In the genomic region with DNA sequence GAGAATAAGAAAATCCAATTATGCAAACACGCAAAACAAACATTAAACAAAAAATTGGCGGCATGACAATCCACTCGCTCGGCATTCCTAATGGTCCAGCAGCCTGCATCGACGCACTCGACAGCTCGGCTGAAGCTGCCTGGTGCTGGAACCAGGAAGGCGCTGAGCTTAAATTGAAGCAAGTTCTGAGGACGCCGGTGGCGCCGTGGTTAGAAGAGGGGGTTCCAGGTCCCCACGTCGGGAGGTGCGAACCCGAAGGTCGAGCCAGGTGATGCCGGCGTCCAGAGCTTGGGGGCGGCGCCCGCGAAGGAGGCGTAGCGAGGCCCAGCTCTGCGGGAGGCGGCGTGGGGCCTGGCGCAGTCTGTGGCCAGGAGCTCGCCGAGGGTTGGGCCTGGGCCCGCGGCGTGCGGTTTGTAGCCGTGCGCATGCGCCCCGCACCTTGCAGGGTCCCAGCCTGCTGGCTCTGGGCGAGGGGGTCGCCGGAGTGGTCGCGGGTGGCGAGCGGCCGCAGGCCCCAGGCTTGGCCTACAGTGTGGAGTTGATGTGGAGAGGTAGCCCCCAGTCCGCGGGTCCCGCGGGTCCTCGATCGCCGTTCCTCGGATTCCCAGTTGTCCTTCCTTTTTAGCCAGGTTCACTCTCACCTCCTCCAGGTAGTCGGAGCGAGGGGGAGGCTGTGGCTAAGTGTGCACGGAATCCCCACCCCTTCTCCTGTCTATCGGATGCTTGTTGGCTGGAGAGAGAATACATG, we compare ENCODE assay signal across 8 mouse cellular contexts. TPM values are rescaled to one million over a fixed set of nuclear protein-coding genes. Genes with fewer than 3 reads are reported as not detected.
DNase-seq lines count a peak whose midpoint lies in the region; ATAC-seq and TF ChIP-seq lines count a peak whose summit lies in the region.

No protein-coding gene starts in this region.

- TF ChIP-seq CTCF in cortical plate, adult 2 months (IDR thresholded peaks at IDR 0.05; ENCODE audit: extremely low read depth, insufficient read depth, low read length) = no peak

- peak; percentile 92 for DNase-seq in adipocyte (ENCODE audit: low spot score)
- peak; percentile 57 to 64 for DNase-seq in gastrocnemius, adult 8-10 months (ENCODE audit: low spot score in 2 of 2)
- DNase-seq in induced T-regulatory cell, adult 2 months (ENCODE audit: low read depth) = peak; percentile 86
- DNase-seq in left cerebral cortex, adult 8-10 months (ENCODE audit: low spot score in 2 of 2) = peak; percentile 53 to 71
- DNase-seq in right cerebral cortex, postnatal 10 days (ENCODE audit: low spot score in 2 of 2) = peak; percentile 79 to 83
- peak; percentile 73 to 74 for DNase-seq in urinary bladder, postnatal 4 days (ENCODE audit: low spot score in 2 of 2)

- peak; percentile 83 for ATAC-seq in megakaryocyte, adult 5-6 weeks (ENCODE audit: poor library complexity, severe bottlenecking)

- H3K4me3 ChIP-seq in cortical plate, adult 2 months (ENCODE audit: insufficient read depth, low read length) = peak overlapping the region; percentile 96

- TF ChIP-seq POLR2A in cortical plate, adult 2 months (IDR thresholded peaks at IDR 0.05; ENCODE audit: extremely low read depth, insufficient read depth, low read length) = no peak

- no peak overlapping the region for H3K27ac ChIP-seq in cortical plate, adult 2 months (ENCODE audit: insufficient read depth, low read length)

- H3K4me1 ChIP-seq in cortical plate, adult 2 months (ENCODE audit: control insufficient read depth, insufficient read depth, low read length) = no peaks in the 10 kb centered on the region; the same call in 1 of the 2 replicates

RNA-seq across cellular contexts. Expression of a gene that starts 4.1 kb away (rescaled TPM):
- 0.09 TPM in 1 of 2 replicates, not detected in the other for polyA plus RNA-seq in cortical plate, adult 2 months (2012; rRNA removed)
- 1 to 10 TPM in 2 of 4 experiments, under 1 TPM in 2; 0.73 to 2.3 (median 1.2) TPM for total RNA-seq in gastrocnemius, adult 8-10 months (2022)
- 1 to 10 TPM in 2 of 4 experiments, under 1 TPM in 2; 0.16 to 5.8 (median 1.3) TPM for total RNA-seq in left cerebral cortex, adult 8-10 months (2022)
- not detected in 2 replicates for total RNA-seq in megakaryocyte, adult 5-6 weeks (2015)
- total RNA-seq in megakaryocyte, adult 5-6 weeks (2017) = not detected in 2 replicates

RNA-seq across cellular contexts. Expression of a gene that starts 4.5 kb away (rescaled TPM):
- polyA plus RNA-seq in cortical plate, adult 2 months (2012; rRNA removed) = 20.5 TPM in 2 replicates
- 10 to 100 TPM; 11.4 to 13.1 (median 11.7) TPM for total RNA-seq in gastrocnemius, adult 8-10 months (2022)
- total RNA-seq in left cerebral cortex, adult 8-10 months (2022) = 10 to 100 TPM; 42.2 to 45.5 (median 42.7) TPM
- 22.0 and 22.8 TPM in 2 replicates for total RNA-seq in megakaryocyte, adult 5-6 weeks (2015)
- 28.6 and 32.6 TPM in 2 replicates for total RNA-seq in megakaryocyte, adult 5-6 weeks (2017)
